Mouse (Mus musculus) embryonic stem cell, embryonic (primary cell): ENCODE results near the gene Ralgapa1.
"Not testable (repeated sequence)": the region's sequence is repeated elsewhere in the genome, so short reads cannot be mapped to it uniquely, and the experiment has no call there.

Experiments used
- CTCF ChIA-PET, 4 experiments: fragments of 300-600 bp in 2 of 4; fragments of 350-600 bp in 2 of 4; sonication (Branson Sonifier 250); formaldehyde crosslinking; loops; one replicate each; lab custom pipeline; 2022; ENCODE audit warnings: inconsistent platforms in 2 of 4; lab: Charles Lee
- POLR2A ChIA-PET, 4 experiments: fragments of 300-600 bp in 2 of 4; fragments of 350-600 bp in 2 of 4; sonication (Branson Sonifier 250); formaldehyde crosslinking; loops; one replicate each; lab custom pipeline; 2022; ENCODE audit warnings: antibody characterized with exemption in 4 of 4, inconsistent platforms in 1 of 4; lab: Charles Lee

Gene Ralgapa1

DNA sequence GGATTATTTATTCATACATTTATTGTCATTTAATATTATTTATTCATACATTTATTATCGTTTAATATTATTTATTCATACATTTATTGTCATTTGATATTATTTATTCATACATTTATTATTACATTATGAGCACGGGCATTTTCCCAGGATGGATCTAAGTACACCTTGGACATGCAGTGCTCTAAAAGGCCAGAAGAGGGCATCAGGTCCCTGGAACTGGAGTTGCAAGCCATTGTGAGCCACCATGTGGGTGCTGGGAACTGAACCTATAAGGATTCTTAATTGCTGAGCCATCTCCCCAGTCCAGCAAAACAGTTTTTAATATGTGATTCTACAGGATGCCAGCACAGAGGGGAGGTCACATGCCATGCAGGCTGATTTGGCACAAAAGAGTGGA, 4.6 kb upstream of the Ralgapa1 start:
- POLR2A ChIA-PET = interaction anchor here in 1 of 4 experiments (2.6 kb wide), 1 partner anchor 11 kb away, joined by 6 read pairs; the partner anchor contains the start of gene Brms1l
- CTCF ChIA-PET = interaction anchor here in 1 of 4 experiments (2.5 kb wide), 1 partner anchor 11 kb away, joined by 6 read pairs; the partner anchor contains the start of gene Brms1l

DNA sequence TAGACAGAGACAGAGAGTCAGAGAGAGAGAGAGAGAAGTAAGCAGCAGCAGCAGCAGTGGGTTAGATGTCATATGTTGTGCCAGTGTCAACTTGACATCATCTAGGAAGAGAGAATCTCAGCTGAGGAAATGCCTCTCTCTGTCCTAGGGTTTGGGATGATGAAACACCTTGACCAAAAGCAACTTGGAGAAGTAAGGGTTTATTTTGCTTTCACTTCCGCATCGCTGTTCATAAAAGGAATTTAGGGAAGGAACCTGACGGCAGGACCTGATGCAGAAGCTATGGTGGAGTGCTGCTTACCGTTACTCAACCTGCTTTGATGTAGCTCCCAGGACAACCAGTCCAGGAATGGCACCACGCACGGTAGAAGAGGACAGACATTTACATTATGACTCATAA, 3.1 kb upstream of the Ralgapa1 start:
- ChIA-PET POLR2A (interaction anchor here in 2 of 4 experiments (1.0 to 2.0 kb wide), 2 partner anchors 12 kb away, joined by 4 to 11 read pairs; partner anchors contain the start of gene Brms1l (in 2 of the 2)), CTCF (interaction anchor here in 1 of 4 experiments (0.7 to 0.9 kb wide), 2 partner anchors 12 to 66 kb away, joined by 3 read pairs; partner anchors contain the start of gene Brms1l)

DNA sequence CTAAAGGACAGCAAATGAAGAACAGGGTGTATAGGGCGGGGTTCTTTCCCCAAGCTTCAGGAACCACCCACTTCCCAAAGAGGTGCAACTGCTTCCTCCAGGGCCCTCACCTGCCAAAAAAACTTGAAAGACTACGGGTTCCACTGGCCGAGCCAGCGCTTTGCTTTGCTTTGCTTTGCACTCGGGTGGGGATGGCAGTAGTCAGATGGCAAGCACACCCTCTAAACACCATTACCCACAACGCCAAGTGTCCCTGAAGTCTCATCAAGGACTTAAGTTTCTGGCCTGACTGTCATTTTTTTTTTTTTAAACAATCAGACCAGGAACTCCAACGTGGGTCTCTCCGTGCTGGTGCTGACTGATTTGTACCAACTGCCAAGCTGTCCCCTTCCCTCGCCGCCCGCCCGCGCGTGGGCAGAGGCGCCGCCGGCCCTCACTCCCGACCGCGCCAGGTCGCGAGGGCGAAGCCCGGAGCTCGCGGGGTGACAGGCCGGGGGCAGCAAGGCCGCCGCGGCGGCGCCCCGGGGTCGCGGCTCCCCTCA, 777 bp downstream of the Ralgapa1 start:
- ChIA-PET POLR2A (interaction anchor here (0.6 to 4.5 kb wide), 8 partner anchors 10 to 475 kb away, joined by 3 to 53 read pairs (median 9); partner anchors contain the start of gene Brms1l (in 3 of the 4)), CTCF (interaction anchor here in 3 of 4 experiments (0.6 to 1.1 kb wide), 3 partner anchors 11 to 421 kb away, joined by 3 to 6 read pairs (median 5); partner anchors contain the start of gene Brms1l (in 1 of the 3))

DNA sequence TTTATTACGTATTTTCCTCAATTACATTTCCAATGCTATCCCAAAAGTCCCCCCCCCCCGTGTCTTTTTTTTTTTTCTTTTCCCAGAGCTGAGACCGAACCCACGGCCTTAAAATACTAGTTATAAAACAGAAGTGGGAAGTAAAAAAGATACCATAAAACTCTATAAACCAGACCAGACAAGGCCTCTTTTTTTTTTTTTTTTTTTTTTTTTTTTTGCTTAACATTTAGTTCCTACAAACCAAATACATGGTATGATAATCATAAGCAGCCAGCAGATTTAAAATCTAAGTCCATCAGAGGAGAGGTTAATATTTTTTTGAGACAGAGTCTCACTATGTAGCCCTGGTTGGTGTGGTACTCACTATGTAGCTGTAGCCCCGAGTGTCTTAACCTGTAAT, 4.5 kb downstream of the Ralgapa1 start:
- ChIA-PET POLR2A (interaction anchor here in 2 of 4 experiments (0.6 to 0.8 kb wide), 3 partner anchors 19 to 101 kb away, joined by 3 to 6 read pairs (median 4); no protein-coding TSS in a partner anchor), CTCF (interaction anchor here in 3 of 4 experiments (0.5 to 0.7 kb wide), 3 partner anchors 19 to 218 kb away, joined by 3 to 9 read pairs (median 6); no protein-coding TSS in a partner anchor)

DNA sequence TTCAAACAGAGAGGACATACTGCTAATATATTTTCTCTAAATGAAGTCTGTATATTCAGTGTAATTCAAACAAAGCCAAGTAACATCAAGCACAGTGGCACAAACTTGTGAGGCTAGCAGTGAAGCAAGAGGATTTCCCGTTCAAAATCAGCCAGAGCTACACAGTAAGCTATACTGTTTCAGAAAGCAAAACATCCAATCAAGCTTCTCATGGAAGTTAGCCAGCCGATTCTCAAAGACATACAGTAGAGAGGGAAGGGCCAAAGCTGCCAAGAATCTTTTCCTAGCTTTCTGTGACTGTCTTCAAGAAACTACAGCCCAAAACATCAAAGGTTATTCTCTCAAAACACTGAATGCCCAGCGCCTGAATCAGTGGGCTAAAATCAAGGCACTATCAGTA, 15.9 kb downstream of the Ralgapa1 start:
- ChIA-PET CTCF (interaction anchor here in 3 of 4 experiments (0.6 to 1.4 kb wide), 4 partner anchors 12 to 84 kb away, joined by 3 to 5 read pairs (median 4); no protein-coding TSS in a partner anchor), POLR2A (interaction anchor here in 1 of 4 experiments (1.2 to 1.4 kb wide), 4 partner anchors 11 to 31 kb away, joined by 3 to 5 read pairs (median 4); partner anchors contain the start of genes Brms1l and Ralgapa1)

DNA sequence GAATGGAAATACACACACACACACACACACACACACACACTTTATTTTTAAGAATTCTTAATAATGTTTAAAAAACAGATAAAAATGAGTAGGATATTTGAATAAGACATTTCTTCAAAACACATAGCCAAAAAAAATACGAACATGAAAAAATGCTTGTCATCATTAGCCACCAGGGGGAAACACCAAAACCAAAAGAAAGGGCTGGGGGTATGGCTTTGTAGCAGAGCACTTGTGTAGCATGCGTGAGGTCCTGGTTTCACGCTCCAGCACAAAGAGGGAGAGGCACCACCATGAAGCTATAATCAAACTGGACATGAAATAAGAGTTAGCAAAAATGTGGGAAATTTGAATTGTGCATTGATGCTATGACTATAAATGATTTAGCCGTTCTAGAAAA, 19.8 kb downstream of the Ralgapa1 start:
- CTCF ChIA-PET = interaction anchor here in 1 of 4 experiments (0.7 kb wide), 1 partner anchor 20 kb away, joined by 3 read pairs; the partner anchor contains the start of gene Ralgapa1
- POLR2A ChIA-PET = interaction anchor here in 1 of 4 experiments (0.9 kb wide), 1 partner anchor 10 kb away, joined by 3 read pairs; no protein-coding TSS in a partner anchor

DNA sequence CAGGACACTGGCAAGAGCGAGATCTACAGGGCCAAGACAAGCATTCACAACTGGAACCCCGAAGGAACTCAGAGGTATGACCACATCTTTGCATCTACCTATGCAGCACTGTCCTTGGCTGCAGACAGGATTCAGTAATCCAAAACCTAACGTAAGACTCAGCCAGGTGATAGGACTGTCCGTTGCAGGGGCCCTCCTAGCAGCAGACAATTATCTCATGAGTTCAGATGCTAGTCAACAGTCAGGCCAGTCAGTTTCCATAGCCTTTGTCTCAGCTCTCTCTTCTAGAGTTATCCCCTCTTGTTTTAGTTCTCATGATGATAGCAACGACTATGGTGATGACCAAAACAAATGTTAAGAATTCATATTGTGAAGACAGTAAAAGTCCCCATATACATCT, 20.8 kb downstream of the Ralgapa1 start:
- ChIA-PET POLR2A (interaction anchor here in 1 of 4 experiments (0.9 kb wide), 1 partner anchor 11 kb away, joined by 3 read pairs; no protein-coding TSS in a partner anchor), CTCF (no interaction called here)

DNA sequence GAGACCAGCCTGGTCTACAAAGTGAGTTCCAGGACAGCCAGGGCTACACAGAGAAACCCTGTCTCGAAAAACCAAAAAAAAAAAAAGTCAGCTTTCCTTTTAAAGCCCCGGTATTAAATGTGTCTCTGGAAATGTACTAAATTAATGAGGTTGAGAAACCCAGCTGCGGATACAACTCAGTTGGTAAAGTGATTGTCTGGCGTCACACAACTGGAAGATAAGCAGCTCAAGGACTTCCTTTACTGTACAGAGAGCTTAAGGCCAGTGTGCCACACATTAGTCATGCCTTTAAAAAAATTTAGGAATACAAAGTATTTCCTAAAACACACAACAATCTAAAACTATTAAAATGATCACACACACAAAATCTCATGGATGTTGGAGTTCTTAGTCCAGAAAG, 22.2 kb downstream of the Ralgapa1 start:
- POLR2A ChIA-PET = interaction anchor here in 1 of 4 experiments (0.7 kb wide), 1 partner anchor 122 kb away, joined by 5 read pairs; no protein-coding TSS in a partner anchor
- CTCF ChIA-PET = no interaction called here

DNA sequence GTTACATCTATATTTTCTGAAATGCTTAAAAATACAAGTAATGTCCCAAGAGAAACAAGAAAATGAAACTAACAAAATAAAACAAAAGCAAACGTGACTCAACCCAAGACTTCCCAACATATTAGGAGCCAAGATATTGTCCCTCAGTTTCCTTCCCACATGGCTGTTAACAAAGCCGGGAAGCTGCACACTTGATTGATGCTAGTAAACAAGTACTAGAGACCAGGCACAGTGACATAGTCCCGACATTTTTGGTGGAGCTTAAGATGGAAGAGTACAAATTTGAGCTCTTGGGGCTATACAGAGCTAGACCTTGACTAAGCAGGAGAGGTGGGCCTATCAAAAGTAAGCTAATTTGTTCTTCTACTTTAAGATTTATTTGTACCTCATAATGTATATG, 23.9 kb downstream of the Ralgapa1 start:
- CTCF ChIA-PET = no interaction called here
- POLR2A ChIA-PET = interaction anchor here in 1 of 4 experiments (0.6 kb wide), 1 partner anchor 19 kb away, joined by 4 read pairs; no protein-coding TSS in a partner anchor

DNA sequence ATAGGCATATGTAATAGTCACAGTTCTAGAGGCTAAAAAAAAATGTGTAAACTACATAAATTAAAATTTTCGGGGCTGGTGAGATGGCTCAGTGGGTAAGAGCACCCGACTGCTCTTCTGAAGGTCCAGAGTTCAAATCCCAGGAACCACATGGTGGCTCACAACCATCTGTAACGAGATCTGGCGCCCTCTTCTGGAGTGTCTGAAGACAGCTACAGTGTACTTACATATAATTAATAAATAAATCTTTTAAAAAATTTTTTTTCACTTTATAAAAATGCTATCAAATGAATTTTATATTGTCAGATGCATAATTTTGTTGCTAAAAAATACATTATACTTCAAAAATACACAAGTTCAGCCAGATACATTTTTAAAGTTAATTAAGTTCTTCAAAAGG, 26.5 kb downstream of the Ralgapa1 start:
- POLR2A ChIA-PET = interaction anchor here in 3 of 4 experiments (0.7 to 1.0 kb wide), 4 partner anchors 10 to 258 kb away, joined by 3 to 5 read pairs (median 4); partner anchors contain the start of gene Brms1l (in 1 of the 3)
- CTCF ChIA-PET = interaction anchor here (0.5 to 1.1 kb wide), 10 partner anchors 12 to 469 kb away, joined by 3 to 6 read pairs (median 3); no protein-coding TSS in a partner anchor

DNA sequence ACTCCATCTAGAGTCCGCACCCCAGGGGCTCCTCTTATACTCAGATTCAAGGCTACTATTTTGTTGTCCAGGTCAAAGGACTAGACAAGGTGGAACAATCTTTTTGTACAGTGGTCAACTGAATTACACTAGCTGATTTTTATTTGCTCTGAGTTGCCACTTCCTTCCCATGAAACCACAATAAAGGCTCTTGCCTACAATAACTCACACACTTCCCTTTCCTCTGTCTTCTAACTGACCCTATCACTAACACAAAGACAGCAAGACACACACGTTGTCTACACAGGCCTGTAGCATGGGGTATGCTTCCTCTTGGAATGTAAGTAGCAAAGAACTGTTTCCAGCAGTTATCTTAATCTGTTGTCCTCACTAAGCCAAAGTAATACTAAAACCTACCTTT, 35.7 kb downstream of the Ralgapa1 start:
- ChIA-PET CTCF (no interaction called here), POLR2A (no interaction called here)

DNA sequence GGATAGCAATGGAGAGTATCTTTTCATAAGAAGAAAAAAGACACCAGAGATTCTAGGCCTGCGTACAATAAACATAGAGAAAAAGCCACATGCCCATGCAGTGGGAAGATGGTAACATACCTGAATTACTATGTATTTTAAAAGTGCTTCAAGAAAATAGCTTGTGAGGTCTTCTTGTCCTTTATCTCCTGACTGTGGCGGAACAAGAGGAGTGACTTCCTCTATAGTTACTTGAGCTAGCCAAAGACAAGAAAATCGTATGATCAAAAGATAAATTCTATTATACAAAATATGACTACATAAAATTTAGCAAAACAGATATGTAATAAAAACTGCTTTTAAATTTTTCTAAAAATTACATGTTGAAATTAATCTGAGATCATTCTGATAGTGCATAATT, 38.3 kb downstream of the Ralgapa1 start:
- POLR2A ChIA-PET = interaction anchor here in 2 of 4 experiments (0.6 to 1.4 kb wide), 2 partner anchors 54 to 279 kb away, joined by 3 to 4 read pairs; partner anchors contain the start of gene Brms1l (in 1 of the 2)
- CTCF ChIA-PET = interaction anchor here in 1 of 4 experiments (2.6 kb wide), 1 partner anchor 11 kb away, joined by 5 read pairs; no protein-coding TSS in a partner anchor

DNA sequence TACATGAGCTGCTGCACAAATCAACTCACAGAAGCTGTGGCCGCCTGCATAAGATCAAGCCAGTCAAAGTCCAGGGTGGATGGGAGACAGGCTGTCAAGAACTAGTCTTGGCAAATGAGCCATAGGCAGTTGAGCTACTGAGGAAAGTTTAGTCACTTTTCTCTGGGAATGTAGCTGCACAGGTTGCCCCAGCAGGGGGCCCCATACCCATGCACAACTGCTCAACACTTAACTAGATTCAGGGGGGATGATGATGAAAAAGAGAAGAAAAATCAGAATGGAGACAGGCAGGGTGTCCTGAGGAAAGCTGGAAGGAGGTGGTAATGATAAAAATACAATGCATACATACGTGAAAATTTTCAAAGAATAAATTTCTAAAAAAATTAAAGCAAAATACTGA, 42.7 kb downstream of the Ralgapa1 start:
- POLR2A ChIA-PET = interaction anchor here in 1 of 4 experiments (1.1 kb wide), 1 partner anchor 179 kb away, joined by 3 read pairs; the partner anchor contains the start of gene Insm2
- CTCF ChIA-PET = interaction anchor here in 2 of 4 experiments (0.5 to 1.0 kb wide), 3 partner anchors 16 to 151 kb away, joined by 3 read pairs; no protein-coding TSS in a partner anchor

DNA sequence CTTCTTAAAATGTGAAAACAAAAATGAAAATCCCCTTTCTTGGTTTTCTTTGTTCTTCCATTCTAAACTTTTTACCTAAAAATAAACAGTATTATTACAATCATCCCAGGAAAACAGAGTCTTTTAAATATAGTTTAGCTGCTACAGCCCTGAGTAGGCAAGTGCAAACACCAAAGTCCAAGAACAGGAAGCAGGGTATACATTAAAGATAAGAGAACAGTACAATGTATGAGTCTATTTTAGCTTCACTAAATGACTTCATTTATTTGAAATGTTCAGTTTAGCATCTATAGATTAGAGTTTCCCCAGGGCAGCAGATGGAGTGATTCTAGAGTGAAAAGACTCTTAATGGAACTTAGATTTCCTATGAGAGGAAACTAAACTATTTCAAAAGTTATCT, 43.6 kb downstream of the Ralgapa1 start:
- ChIA-PET POLR2A (no interaction called here), CTCF (no interaction called here)

DNA sequence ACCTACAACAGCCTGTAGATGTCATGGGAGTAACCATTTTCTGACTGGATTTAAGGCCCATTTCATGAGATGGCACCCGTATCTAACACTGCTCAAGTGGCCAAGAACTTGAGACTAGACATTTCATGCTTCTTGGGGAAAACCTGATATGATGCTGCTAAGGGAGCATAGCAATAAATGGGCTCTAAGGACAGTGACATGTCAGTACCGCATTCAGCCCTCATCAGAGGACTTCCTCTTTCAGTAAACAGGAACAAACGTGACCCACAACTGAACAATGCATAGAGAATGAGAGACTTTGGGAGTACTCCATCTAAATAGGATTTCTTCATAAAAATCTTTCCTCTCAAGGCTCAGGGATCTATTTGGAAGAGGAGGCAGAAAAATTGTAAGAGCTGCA, 46.7 kb downstream of the Ralgapa1 start:
- POLR2A ChIA-PET = no interaction called here
- CTCF ChIA-PET = no interaction called here

DNA sequence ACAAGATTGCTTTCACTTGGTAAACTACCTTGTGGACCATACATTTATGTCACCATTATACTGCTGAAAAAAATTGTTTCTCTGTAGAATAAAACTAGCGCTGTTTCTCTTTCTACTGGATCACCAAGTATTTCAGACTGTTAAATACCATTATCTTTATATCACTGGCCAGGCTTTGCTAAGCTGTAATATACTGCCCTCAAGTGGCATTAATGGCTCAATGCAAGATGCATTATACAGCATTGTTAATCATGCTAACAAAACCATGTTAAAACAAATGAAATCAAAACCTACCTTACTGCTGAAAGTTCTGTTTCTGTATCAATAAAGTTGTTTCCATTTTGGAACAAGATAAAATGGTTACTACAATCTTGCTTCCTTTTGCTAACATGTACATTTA, 100.6 kb downstream of the Ralgapa1 start:
- CTCF ChIA-PET = interaction anchor here in 2 of 4 experiments (0.7 to 1.2 kb wide), 3 partner anchors 54 to 407 kb away, joined by 3 read pairs; no protein-coding TSS in a partner anchor
- POLR2A ChIA-PET = no interaction called here

DNA sequence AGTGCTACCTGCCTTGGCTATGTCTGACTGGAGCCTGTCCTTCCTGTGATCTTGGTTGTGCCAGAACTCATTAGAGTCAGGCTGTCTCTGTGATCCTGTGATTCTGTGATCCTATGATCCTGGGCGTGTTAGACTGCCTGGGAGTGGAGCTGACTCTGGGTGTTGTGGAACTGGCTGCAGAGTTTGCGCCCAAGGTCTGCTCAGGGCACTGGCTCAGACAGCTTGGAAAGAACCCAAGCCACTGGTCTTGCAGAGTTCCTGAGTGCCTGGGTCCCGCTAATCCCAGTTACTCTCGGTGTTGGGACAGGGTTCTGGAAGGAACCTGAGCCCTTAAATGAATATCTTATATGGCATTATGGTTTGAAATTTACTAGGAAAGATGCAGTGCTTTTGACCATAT, 115.1 kb downstream of the Ralgapa1 start:
- CTCF ChIA-PET = no interaction called here
- POLR2A ChIA-PET = no interaction called here

DNA sequence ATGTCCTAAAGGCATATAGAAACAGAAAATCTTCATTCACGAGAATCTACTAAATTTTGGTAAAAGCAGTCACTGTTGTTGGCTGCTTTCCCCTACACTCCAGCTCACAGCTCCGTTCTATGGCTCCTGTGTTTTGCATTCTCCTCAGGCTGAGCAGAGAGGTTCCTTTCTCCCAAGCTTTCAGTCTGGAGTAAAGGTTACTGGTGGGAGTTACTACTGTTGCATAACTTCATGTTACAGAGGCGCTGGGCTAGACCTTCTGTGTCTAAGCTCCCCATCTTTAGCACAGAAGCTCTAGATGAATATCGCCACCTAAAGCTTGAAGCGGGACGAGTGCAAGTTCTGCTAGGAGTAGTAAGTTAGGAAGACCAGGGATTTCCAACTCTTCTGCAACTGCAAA, 154.3 kb downstream of the Ralgapa1 start:
- CTCF ChIA-PET = interaction anchor here (0.6 to 1.6 kb wide), 10 partner anchors 9 to 776 kb away, joined by 3 to 5 read pairs (median 3); partner anchors contain the start of gene Aldoart2 (in 1 of the 4)
- POLR2A ChIA-PET = interaction anchor here in 3 of 4 experiments (0.5 to 2.5 kb wide), 32 partner anchors 10 to 994 kb away, joined by 3 to 18 read pairs (median 4); partner anchors contain the start of genes Brms1l (in 2 of the 3), Insm2 (in 1 of the 3) and Ppp2r3c (in 1 of the 3)

DNA sequence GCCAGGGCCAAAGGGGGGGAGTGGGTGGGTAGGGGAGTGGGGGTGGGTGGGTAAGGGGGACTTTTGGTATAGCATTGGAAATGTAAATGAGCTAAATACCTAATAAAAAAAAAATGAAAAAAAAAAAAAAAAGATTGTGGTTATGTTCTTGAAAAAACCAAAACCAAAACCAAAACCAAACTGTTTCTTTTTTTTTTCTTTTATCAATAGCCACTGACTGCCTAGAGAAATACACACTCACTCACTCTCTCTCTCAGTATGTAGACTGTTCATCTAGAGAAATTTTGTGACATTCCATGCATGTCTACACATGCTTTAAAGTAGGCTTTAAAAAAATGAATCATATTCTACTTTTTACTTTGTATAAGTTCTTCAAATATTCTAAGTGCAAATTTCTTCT, 157.8 kb downstream of the Ralgapa1 start:
- POLR2A ChIA-PET = interaction anchor here in 1 of 4 experiments (0.6 kb wide), 1 partner anchor 828 kb away, joined by 4 read pairs; no protein-coding TSS in a partner anchor
- CTCF ChIA-PET = not testable (repeated sequence)
